Mouse (Mus musculus): ENCODE measurements at regions not wholly inside any gene's neighbourhood (a gene's known extent, or its start where the extent isn't known, plus 50 kb on each side); places are given as distances from the start of the nearest gene placed in this dataset.
A peak's percentile ranks its signal among the peaks of the same experiment; 100 is the strongest.

- Histone ChIP-seq H3K4me2 (replicated peaks) (no peak overlapping the region), H3K9ac (no peak overlapping the region), H3K27me3 (no peaks in the 10 kb centered on the region), H3K36me3 (no peaks in the 10 kb centered on the region), H3K4me1 (peaks cover 10% of the 10 kb centered on the region; the same call in 1 of the 2 replicates), H3K4me3 (replicated peaks) (no peak overlapping the region), H3K9me3 (replicated peaks) (no peaks in the 10 kb centered on the region), H3K27ac (replicated peaks) (no peak overlapping the region)
- no peak for ATAC-seq (ENCODE audit: insufficient number of reproducible peaks, low FRiP score, low TSS enrichment, low read depth)
- WGBS, result 81% methylated on average over 10 of the region's 10 CpGs
Observed at GRCm38 (mm10) chr2:167815123-167815522, 116.7 kb upstream of the Ptpn1 start.

DNA sequence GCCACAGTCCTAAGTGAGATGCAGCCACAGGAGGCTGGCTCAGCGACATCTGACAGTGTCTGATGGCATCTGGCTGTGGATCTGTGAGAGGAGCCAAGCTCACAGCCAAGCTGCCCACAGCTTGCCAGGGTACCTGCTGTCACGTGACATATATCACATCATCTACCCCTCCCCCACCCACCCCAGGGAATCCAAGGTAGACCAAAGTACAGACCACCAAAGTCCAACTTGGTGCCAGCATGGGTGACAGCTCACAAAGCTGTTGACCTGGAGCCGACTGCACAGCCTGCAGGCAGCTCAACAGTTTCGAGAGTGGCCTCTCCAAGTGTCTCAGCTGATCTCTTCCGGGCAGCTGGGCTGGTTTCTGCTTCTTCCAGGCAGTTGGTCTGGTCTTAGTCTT, 119.6 kb upstream of the Tmem189 start:
- Histone ChIP-seq H3K9ac (no peak overlapping the region), H3K27me3 (no peaks in the 10 kb centered on the region), H3K4me3 (replicated peaks) (no peak overlapping the region), H3K27ac (replicated peaks) (no peak overlapping the region), H3K4me1 (peaks cover 9% of the 10 kb centered on the region), H3K4me2 (replicated peaks) (no peak overlapping the region), H3K36me3 (no peaks in the 10 kb centered on the region), H3K9me3 (replicated peaks) (no peaks in the 10 kb centered on the region)
- ATAC-seq (ENCODE audit: insufficient number of reproducible peaks, low FRiP score, low TSS enrichment, low read depth), result no peak
- WGBS, result 84% methylated on average over 5 of the region's 5 CpGs

- H3K9me3 ChIP-seq (replicated peaks), result no peaks in the 10 kb centered on the region
- H3K27ac ChIP-seq (replicated peaks), result no peak overlapping the region
- H3K4me1 ChIP-seq, result peaks cover 13% of the 10 kb centered on the region
- no peak overlapping the region for H3K9ac ChIP-seq
- H3K27me3 ChIP-seq, result no peaks in the 10 kb centered on the region
- H3K4me3 ChIP-seq (replicated peaks), result no peak overlapping the region
- WGBS, result 75% methylated on average over 15 of the region's 15 CpGs
- no peak for ATAC-seq (ENCODE audit: insufficient number of reproducible peaks, low FRiP score, low TSS enrichment, low read depth)
- H3K36me3 ChIP-seq, result no peaks in the 10 kb centered on the region
- no peak overlapping the region for H3K4me2 ChIP-seq (replicated peaks)
Observed at GRCm38 (mm10) chr2:167805629-167806304, 116.1 kb upstream of the Tmem189 start.

GRCm38 (mm10) chr2:167804493-167805227, 115.0 kb upstream of the Tmem189 start:
- no peak overlapping the region for H3K4me2 ChIP-seq (replicated peaks)
- no peaks in the 10 kb centered on the region for H3K9me3 ChIP-seq (replicated peaks)
- peak overlapping the region; percentile 24; the same call in 1 of the 2 replicates for H3K27ac ChIP-seq (replicated peaks)
- H3K36me3 ChIP-seq, result no peaks in the 10 kb centered on the region
- no peaks in the 10 kb centered on the region for H3K27me3 ChIP-seq
- WGBS, result 48% methylated on average over 18 of the region's 18 CpGs
- H3K4me1 ChIP-seq, result peaks cover 17% of the 10 kb centered on the region
- no peak overlapping the region for H3K9ac ChIP-seq
- no peak overlapping the region for H3K4me3 ChIP-seq (replicated peaks)
- ATAC-seq (ENCODE audit: insufficient number of reproducible peaks, low FRiP score, low TSS enrichment, low read depth), result no peak

DNA sequence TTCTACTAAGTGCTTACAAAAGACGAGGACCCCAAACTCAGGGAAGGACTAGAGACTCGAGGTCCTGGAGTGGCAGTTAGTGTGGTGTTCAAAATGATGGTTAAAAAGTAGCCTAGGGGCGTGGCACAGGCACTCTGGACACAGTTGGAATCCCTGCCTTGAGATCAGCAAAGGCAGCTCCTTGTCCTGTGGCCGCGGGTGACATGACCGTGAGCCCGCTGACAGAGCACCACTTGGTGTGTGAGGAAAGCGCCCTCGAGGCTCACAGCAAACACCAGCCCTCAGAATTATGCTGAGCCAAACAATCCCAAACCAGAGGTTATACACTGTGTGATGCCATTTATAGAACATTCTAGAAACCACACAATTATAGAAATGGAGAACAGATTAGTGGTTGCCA, 112.9 kb upstream of the Tmem189 start:
- WGBS, result 70% methylated on average over 9 of the region's 9 CpGs
- Histone ChIP-seq H3K27me3 (no peaks in the 10 kb centered on the region), H3K27ac (replicated peaks) (no peak overlapping the region), H3K4me2 (replicated peaks) (no peak overlapping the region), H3K36me3 (no peaks in the 10 kb centered on the region), H3K4me3 (replicated peaks) (no peak overlapping the region), H3K9ac (no peak overlapping the region), H3K4me1 (peaks cover 27% of the 10 kb centered on the region), H3K9me3 (replicated peaks) (no peaks in the 10 kb centered on the region)
- ATAC-seq (ENCODE audit: insufficient number of reproducible peaks, low FRiP score, low TSS enrichment, low read depth), result peak; percentile 18; the same call in 1 of the 2 replicates

GRCm38 (mm10) chr2:167801389-167801788, 111.8 kb upstream of the Tmem189 start:
- Histone ChIP-seq H3K4me2 (replicated peaks) (no peak overlapping the region), H3K4me1 (peaks cover 27% of the 10 kb centered on the region), H3K9me3 (replicated peaks) (no peaks in the 10 kb centered on the region), H3K36me3 (no peaks in the 10 kb centered on the region), H3K4me3 (replicated peaks) (no peak overlapping the region), H3K9ac (no peak overlapping the region), H3K27ac (replicated peaks) (peak overlapping the region; percentile 68; the same call in 1 of the 2 replicates), H3K27me3 (no peaks in the 10 kb centered on the region)
- no peak for ATAC-seq (ENCODE audit: insufficient number of reproducible peaks, low FRiP score, low TSS enrichment, low read depth)
- WGBS, result 89% methylated on average over 10 of the region's 10 CpGs

DNA sequence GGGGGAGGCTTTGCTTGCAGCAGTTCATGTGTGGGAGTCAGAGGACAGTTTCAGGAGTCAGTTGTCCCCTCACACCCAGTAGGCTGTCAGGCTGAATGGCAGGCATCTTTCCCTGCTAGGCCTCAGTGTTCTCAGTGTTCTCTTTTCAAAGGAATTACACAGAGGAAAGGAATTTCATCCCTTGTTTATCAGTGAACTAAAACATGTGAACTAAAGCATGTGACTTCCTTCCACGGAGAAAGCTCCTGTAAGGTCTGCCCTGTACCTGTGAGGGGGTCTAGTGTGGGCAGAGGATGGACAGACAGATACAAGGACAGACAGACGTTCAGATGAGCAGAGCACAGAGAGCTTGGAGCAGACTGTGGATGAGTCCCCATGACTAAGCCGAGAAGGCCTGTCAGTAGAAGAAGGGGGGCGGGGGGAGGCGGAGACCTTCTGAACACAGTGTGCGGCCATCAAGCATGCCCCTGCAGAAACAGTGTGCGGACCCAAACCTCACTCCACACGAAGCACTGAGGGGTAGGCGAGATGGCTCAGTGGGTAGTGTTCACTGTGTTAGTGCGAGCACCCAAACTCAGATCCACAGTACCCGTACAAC, 111.1 kb upstream of the Tmem189 start:
- Histone ChIP-seq H3K36me3 (no peaks in the 10 kb centered on the region), H3K9ac (no peak overlapping the region), H3K4me1 (peaks cover 27% of the 10 kb centered on the region), H3K27me3 (no peaks in the 10 kb centered on the region), H3K27ac (replicated peaks) (peak overlapping the region; percentile 68), H3K4me2 (replicated peaks) (no peak overlapping the region), H3K9me3 (replicated peaks) (no peaks in the 10 kb centered on the region), H3K4me3 (replicated peaks) (no peak overlapping the region)
- WGBS, result 63% methylated on average over 11 of the region's 11 CpGs
- peak; percentile 5; the same call in 1 of the 2 replicates for ATAC-seq (ENCODE audit: insufficient number of reproducible peaks, low FRiP score, low TSS enrichment, low read depth)

DNA sequence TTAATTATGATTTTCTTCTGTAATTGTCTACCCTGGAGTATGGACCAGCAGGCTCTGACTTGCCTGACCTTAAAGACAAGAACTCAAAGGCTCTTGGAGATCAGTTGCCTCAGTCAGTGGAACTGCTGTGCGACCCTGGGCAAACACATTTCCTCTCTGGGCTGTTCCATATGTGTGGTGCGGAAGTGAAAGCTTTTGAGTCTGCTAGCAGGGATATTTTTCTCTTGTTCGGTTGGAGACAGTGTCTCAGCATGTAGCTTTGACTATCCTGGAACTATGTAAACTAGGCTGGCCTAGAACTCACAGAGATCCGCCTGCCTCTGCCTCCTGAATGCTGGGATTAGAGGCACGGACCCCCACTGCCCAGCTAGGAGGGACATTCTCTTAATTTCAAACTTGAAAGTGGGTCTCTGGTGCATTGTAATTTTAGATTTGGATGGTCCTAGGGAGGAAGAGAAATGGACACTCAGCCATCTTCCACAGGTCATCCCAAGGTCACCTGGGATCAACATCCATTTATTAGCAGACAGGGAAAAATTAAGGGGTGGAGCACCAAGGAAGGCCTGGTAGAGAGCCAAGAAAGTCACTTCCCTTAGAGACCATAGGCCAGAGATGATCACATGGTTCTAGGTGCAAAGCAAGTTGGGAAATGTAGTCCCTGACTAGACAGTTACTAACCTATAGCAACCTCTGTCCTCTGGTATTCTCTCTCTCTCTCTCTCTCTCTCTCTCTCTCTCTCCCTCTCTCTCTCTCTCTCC, 110.2 kb upstream of the Tmem189 start:
- no peak for ATAC-seq (ENCODE audit: insufficient number of reproducible peaks, low FRiP score, low TSS enrichment, low read depth)
- Histone ChIP-seq H3K36me3 (no peaks in the 10 kb centered on the region), H3K27ac (replicated peaks) (no peak overlapping the region)

DNA sequence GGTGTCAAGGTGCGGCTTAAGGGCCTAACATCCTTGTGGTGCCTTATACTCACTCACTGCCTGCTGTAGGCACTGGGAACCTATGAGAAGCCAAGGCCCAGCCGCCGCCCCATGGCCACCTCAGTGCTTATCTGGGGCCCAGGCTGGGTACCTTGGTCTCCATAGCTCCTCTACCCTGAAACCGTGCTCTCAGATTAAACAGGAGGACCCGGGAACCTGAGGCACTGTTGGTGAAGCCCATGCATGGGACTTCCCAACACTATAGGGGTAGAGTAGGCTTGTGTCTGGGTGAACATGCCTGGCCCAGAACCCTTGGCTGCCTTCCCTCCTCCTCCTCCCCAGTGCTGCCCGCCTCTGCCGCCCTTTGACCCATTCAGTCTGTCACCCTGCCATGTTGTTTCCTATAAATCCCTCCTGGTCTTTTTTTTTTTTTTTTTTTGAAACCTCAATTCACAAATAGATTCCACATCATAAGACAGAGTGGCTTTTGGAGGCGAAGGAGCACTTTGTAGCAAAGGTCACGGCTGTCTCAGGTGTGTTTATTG, 109.4 kb upstream of the Tmem189 start:
- no peak for ATAC-seq (ENCODE audit: insufficient number of reproducible peaks, low FRiP score, low TSS enrichment, low read depth)
- Histone ChIP-seq H3K27me3 (no peaks in the 10 kb centered on the region), H3K4me3 (replicated peaks) (no peak overlapping the region), H3K9ac (no peak overlapping the region), H3K4me1 (peaks cover 22% of the 10 kb centered on the region), H3K9me3 (replicated peaks) (no peaks in the 10 kb centered on the region), H3K4me2 (replicated peaks) (no peak overlapping the region), H3K36me3 (no peaks in the 10 kb centered on the region), H3K27ac (replicated peaks) (no peak overlapping the region)
- 94% methylated on average over 9 of the region's 9 CpGs for WGBS

More for the DNA sequence above, 110.2 kb upstream of the Tmem189 start:
- Histone ChIP-seq H3K9me3 (replicated peaks) (no peaks in the 10 kb centered on the region), H3K27me3 (no peaks in the 10 kb centered on the region), H3K4me3 (replicated peaks) (no peak overlapping the region), H3K9ac (no peak overlapping the region), H3K4me1 (peaks cover 25% of the 10 kb centered on the region), H3K4me2 (replicated peaks) (no peak overlapping the region)
- WGBS, result 79% methylated on average over 5 of the region's 5 CpGs

- Histone ChIP-seq H3K27ac (replicated peaks) (no peak overlapping the region; the same call in 1 of the 2 replicates), H3K4me1 (peaks cover 22% of the 10 kb centered on the region), H3K27me3 (no peaks in the 10 kb centered on the region), H3K9ac (no peak overlapping the region), H3K4me3 (replicated peaks) (no peak overlapping the region), H3K36me3 (no peaks in the 10 kb centered on the region), H3K9me3 (replicated peaks) (no peaks in the 10 kb centered on the region), H3K4me2 (replicated peaks) (no peak overlapping the region)
- ATAC-seq (ENCODE audit: insufficient number of reproducible peaks, low FRiP score, low TSS enrichment, low read depth), result no peak
- 72% methylated on average over 11 of the region's 11 CpGs for WGBS
Observed at GRCm38 (mm10) chr2:167798076-167798782, 108.6 kb upstream of the Tmem189 start.
